Mouse (Mus musculus) limb, embryonic 14.5 days (tissue): ENCODE results near the gene Trim16. TPM values are rescaled to one million over a fixed set of nuclear protein-coding genes. Genes with fewer than 3 reads are reported as not detected.

Source experiments
- ATAC-seq: fragments of 200-750 bp; cut with Nextera tagmentation; 2 replicates; pipeline ENCODE4 v1.8.0; 2017; ENCODE audit warnings: low read depth, moderate number of reproducible peaks, moderate TSS enrichment; ENCODE audit not compliant: low FRiP score
- DNase-seq: peaks from one replicate; pipeline ENCODE4 v3.0.0-alpha.2; 2015; ENCODE audit warnings: low spot score
- H3K27ac ChIP-seq: fragments of 300-500 bp; sonication (generic); replicated peaks from 2 replicates; pipeline ENCODE4 v1.5.1; 2014; ENCODE audit warnings: low read depth, mild to moderate bottlenecking, low read length, moderate library complexity, mixed read lengths
- H3K27me3 ChIP-seq: fragments of 300-500 bp; sonication (generic); 2 replicates; pipeline ENCODE4 v1.6.1; 2014; ENCODE audit warnings: low read length, mixed read lengths; ENCODE audit not compliant: control insufficient read depth, insufficient read depth
- H3K36me3 ChIP-seq: fragments of 300-500 bp; sonication (generic); 2 replicates; pipeline ENCODE4 v1.6.1; 2014; ENCODE audit warnings: mild to moderate bottlenecking, low read length, moderate library complexity, mixed read lengths; ENCODE audit not compliant: control insufficient read depth, insufficient read depth
- H3K4me1 ChIP-seq: fragments of 300-500 bp; sonication (generic); 2 replicates; pipeline ENCODE4 v1.6.1; 2014; ENCODE audit warnings: antibody characterized with exemption, low read length, mixed read lengths; ENCODE audit not compliant: control insufficient read depth, insufficient read depth
- H3K4me2 ChIP-seq: fragments of 300-500 bp; sonication (generic); replicated peaks from 2 replicates; pipeline ENCODE4 v1.6.1; 2014; ENCODE audit warnings: low read depth, mild to moderate bottlenecking, low read length, moderate library complexity; ENCODE audit not compliant: severe bottlenecking
- H3K4me3 ChIP-seq: fragments of 300-500 bp; sonication (generic); replicated peaks from 2 replicates; pipeline ENCODE4 v1.5.1; 2014; ENCODE audit warnings: low read length
- H3K9ac ChIP-seq: fragments of 300-500 bp; sonication (generic); 2 replicates; pipeline ENCODE4 v1.6.1; 2014; ENCODE audit warnings: mild to moderate bottlenecking, low read depth, low read length, moderate library complexity; ENCODE audit not compliant: severe bottlenecking
- H3K9me3 ChIP-seq: fragments of 300-500 bp; sonication (generic); 2 replicates; pipeline ENCODE4 v1.6.1; 2016; ENCODE audit warnings: low read length; ENCODE audit not compliant: control insufficient read depth
- POLR2A ChIP-seq: fragments of 200-500 bp; IDR thresholded peaks from 2 replicates; pipeline ENCODE4 v1.8.0; 2012; ENCODE audit warnings: inconsistent platforms, mild to moderate bottlenecking, moderate library complexity, borderline replicate concordance; ENCODE audit not compliant: insufficient read depth, insufficient read length; ENCODE audit errors: extremely low read depth
- WGBS: fragments of 180-500 bp; shearing (Covaris S2); extraction: QIAGEN DNeasy Blood & Tissue Kit; methylation state at CpG from one replicate; pipeline ENCODE4 v1.1.7; 2014; 5-methylcytosine and 5-hydroxymethylcytosine counted together
- polyA plus RNA-seq, 2 experiments: library from polyadenylated mRNA; depleted of rRNA in 1 of 2; stranded (reverse) in 1 of 2; unstranded in 1 of 2; fragments of >200 nt; fragmentation: Nextera tagmentation in 1 of 2; extraction: Ambion mirVana in 1 of 2; gene quantifications; 2 replicates each; pipeline versions ENCODE4 v1.2.1 to v1.2.3; 2012 to 2014

Trim16 gene
- polyA plus RNA-seq, 2 experiments, result 14.3 to 19.8 TPM

GRCm38 (mm10) chr11:62814625-62815024 lies 5.4 kb upstream of the Trim16 start:
- Histone ChIP-seq H3K4me3 (no peak overlapping the region), H3K27ac (no peak overlapping the region), H3K4me2 (no peak overlapping the region), H3K9ac (no peak overlapping the region), H3K36me3 (no peaks in the 10 kb centered on the region), H3K4me1 (peaks cover 2% of the 10 kb centered on the region), H3K27me3 (no peaks in the 10 kb centered on the region), H3K9me3 (no peaks in the 10 kb centered on the region)
- DNase-seq (no peak), ATAC-seq (no peak)
- 52% methylated on average over 4 of the region's 4 CpGs for WGBS
- no peak for TF ChIP-seq POLR2A

- H3K36me3 ChIP-seq, result no peaks in the 10 kb centered on the region
- no peak for DNase-seq
- H3K4me2 ChIP-seq, result no peak overlapping the region
- peaks cover 10% of the 10 kb centered on the region for H3K4me1 ChIP-seq
- no peak for TF ChIP-seq POLR2A
- H3K27me3 ChIP-seq, result no peaks in the 10 kb centered on the region
- H3K4me3 ChIP-seq, result no peak overlapping the region
- no peak overlapping the region for H3K27ac ChIP-seq
- no peak overlapping the region for H3K9ac ChIP-seq
- ATAC-seq, result no peak
- H3K9me3 ChIP-seq, result no peaks in the 10 kb centered on the region
- 87% methylated on average over 1 of the region's 1 CpGs for WGBS
Observed at GRCm38 (mm10) chr11:62815438-62815837, 4.6 kb upstream of the Trim16 start.

DNA sequence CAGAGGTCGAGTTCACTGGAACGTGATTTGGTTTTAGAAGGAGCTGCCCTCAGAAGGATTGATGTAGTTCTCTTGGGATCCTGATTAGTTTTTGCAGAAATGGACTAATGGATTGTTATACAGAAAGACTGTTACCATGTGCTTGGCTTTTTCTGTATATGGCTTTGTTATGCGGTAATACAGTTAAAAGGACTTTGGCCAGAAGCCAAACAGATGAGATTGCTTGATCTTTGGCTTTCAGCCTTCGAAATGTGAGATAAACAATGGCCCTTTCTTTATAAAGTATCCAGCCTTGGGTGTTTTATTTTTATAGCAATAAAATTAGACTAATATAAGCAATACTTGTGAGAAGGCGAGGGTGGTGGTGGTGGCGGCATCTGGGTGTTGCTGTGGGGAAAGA lies 3.4 kb upstream of the Trim16 start:
- WGBS, result 45% methylated on average over 6 of the region's 6 CpGs
- Histone ChIP-seq H3K36me3 (no peaks in the 10 kb centered on the region), H3K27ac (no peak overlapping the region), H3K9ac (no peak overlapping the region), H3K4me2 (no peak overlapping the region), H3K4me3 (no peak overlapping the region), H3K27me3 (no peaks in the 10 kb centered on the region), H3K4me1 (peaks cover 18% of the 10 kb centered on the region), H3K9me3 (no peaks in the 10 kb centered on the region)
- TF ChIP-seq POLR2A, result no peak
- no peak for ATAC-seq
- peak; percentile 33 for DNase-seq

GRCm38 (mm10) chr11:62819059-62819686 lies 858 bp upstream of the Trim16 start:
- H3K27me3 ChIP-seq, result no peaks in the 10 kb centered on the region
- no peak overlapping the region for H3K27ac ChIP-seq
- H3K4me3 ChIP-seq, result no peak overlapping the region
- H3K4me2 ChIP-seq, result no peak overlapping the region
- DNase-seq, result no peak
- no peak for ATAC-seq
- no peaks in the 10 kb centered on the region for H3K9me3 ChIP-seq
- H3K9ac ChIP-seq, result no peak overlapping the region
- TF ChIP-seq POLR2A, result no peak
- H3K36me3 ChIP-seq, result no peaks in the 10 kb centered on the region
- H3K4me1 ChIP-seq, result peaks cover 25% of the 10 kb centered on the region
- whole genome bisulfite sequencing, result 85% methylated on average over 8 of the region's 8 CpGs

DNA sequence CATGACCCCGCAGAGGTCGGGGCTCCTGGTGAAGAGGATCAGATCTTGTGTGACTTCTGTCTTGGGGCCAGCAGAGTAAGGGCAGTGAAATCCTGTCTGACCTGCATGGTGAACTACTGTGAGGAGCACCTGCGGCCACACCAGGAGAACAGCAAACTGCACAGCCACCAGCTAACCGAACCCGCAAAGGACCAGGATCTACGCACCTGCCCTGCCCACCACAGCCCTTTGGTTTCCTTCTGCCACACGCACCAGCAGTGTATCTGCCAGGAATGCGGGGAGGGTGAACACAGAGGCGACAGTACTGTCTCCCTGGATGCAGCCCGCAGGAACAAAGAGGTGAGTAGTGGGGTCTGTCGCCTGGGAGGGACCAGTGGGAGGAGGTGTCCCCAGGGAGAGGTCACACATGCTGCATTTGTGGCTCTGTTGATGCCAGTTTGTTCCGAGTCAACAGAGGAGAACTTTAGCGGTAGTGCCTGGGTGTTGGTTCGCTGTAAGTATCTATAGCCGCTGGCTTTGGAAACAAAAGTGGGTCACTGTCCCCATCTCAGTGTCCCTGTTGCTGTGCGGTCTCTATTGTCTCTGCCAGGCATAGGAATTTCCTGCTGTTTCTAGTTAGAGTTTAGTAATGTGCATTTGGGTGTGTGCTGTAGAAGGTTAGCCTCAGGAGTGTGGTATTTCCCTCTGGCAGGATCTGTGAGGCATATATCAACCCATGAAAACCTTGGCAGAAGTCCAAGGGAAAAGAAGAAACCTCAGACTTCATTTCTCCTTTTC lies 818 bp downstream of the Trim16 start:
- Histone ChIP-seq H3K9me3 (no peaks in the 10 kb centered on the region), H3K27ac (peak overlapping the region; percentile 68), H3K27me3 (no peaks in the 10 kb centered on the region), H3K4me1 (peaks cover 32% of the 10 kb centered on the region), H3K4me2 (peak overlapping the region; percentile 79), H3K9ac (peak overlapping the region; percentile 53), H3K36me3 (no peaks in the 10 kb centered on the region), H3K4me3 (peak overlapping the region; percentile 45)
- no peak for TF ChIP-seq POLR2A
- DNase-seq (peak; percentile 78), ATAC-seq (no peak)
- WGBS, result 9% methylated on average over 16 of the region's 16 CpGs
